Mouse (Mus musculus) forebrain, embryonic 11.5 days (tissue): ENCODE results near the gene Tceal7. TPM values are rescaled to one million over a fixed set of nuclear protein-coding genes. Genes with fewer than 3 reads are reported as not detected.

Source experiments
- ATAC-seq: fragments of 200-750 bp; cut with Nextera tagmentation; replicated peaks from 2 replicates; pipeline ENCODE4 v1.8.0; 2017; ENCODE audit warnings: moderate TSS enrichment; ENCODE audit not compliant: low FRiP score
- DNase-seq: peaks from one replicate; pipeline ENCODE4 v3.0.0-alpha.2; 2017; ENCODE audit warnings: low spot score
- H3K27ac ChIP-seq: fragments of 300-500 bp; sonication (generic); 2 replicates; pipeline ENCODE4 v1.5.1; 2014; ENCODE audit warnings: low read depth, low read length
- H3K27me3 ChIP-seq: fragments of 300-500 bp; sonication (generic); 2 replicates; pipeline ENCODE4 v1.6.1; 2014; ENCODE audit warnings: mild to moderate bottlenecking, low read length, mixed read lengths; ENCODE audit not compliant: control insufficient read depth, insufficient read depth
- H3K36me3 ChIP-seq: fragments of 300-500 bp; sonication (generic); 2 replicates; pipeline ENCODE4 v1.6.1; 2014; ENCODE audit warnings: mild to moderate bottlenecking, low read length, moderate library complexity, mixed read lengths; ENCODE audit not compliant: control insufficient read depth, insufficient read depth
- H3K4me1 ChIP-seq: fragments of 300-500 bp; sonication (generic); replicated peaks from 2 replicates; pipeline ENCODE4 v1.6.1; 2014; ENCODE audit warnings: low read length, mixed read lengths; ENCODE audit not compliant: control insufficient read depth, insufficient read depth
- H3K4me2 ChIP-seq: fragments of 300-500 bp; sonication (generic); 2 replicates; pipeline ENCODE4 v1.6.1; 2014; ENCODE audit warnings: low read depth, mild to moderate bottlenecking, low read length, moderate library complexity, mixed read lengths; ENCODE audit not compliant: severe bottlenecking
- H3K4me3 ChIP-seq: fragments of 300-500 bp; sonication (generic); 2 replicates; pipeline ENCODE4 v1.5.1; 2014; ENCODE audit warnings: low read depth, low read length
- H3K9ac ChIP-seq: fragments of 300-500 bp; sonication (generic); 2 replicates; pipeline ENCODE4 v1.6.1; 2014; ENCODE audit warnings: low read length
- H3K9me3 ChIP-seq: fragments of 300-500 bp; sonication (generic); 2 replicates; pipeline ENCODE4 v1.6.1; 2016; ENCODE audit warnings: low read length, mixed read lengths; ENCODE audit not compliant: control insufficient read depth
- WGBS: fragments of 180-500 bp; shearing (Covaris S2); extraction: QIAGEN DNeasy Blood & Tissue Kit; methylation state at CpG from one replicate; pipeline ENCODE4 v1.1.7; 2014; 5-methylcytosine and 5-hydroxymethylcytosine counted together
- polyA plus RNA-seq: library from polyadenylated mRNA; unstranded; fragments of >200 nt; fragmentation: Nextera tagmentation; extraction: Ambion mirVana; gene quantifications from 2 replicates; pipeline ENCODE4 v1.2.1, GENCODE M21; 2014

Gene Tceal7
- polyA plus RNA-seq, 1 experiment from 2014 or later: 1.2 TPM

DNA sequence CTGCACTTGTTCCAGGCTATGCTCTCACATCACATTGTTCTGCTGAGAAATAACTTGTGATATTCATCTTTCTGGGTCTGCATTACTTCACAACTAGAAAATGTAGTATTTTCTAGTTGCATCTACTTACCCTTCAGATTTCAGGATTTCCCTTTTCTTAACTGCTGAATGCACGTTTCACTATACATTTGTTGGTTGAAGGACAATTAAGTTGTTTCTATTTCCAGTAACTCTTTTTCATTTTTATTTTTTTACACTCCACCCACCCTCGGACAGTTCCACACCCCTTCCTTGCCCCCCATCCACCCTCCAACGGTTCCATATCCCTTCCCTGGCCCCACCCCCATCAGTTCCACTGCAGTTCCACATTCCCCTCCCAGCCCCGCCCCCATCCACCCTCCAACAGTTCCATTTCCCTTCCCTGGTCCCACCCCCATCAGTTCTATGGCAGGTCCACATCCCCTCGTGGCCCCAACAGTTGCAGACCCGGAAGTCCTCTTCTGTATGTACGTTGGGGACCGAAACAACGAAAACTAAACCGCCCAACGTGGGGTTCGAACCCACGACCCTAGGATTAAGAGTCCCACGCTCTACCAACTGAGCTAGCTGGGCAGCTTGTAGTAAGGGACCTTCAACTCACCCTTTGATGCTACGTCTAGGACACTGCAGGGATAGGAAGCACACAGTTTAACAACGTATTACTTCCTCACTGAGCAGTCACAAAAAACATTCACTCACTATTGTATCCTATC, 19.2 kb upstream of the Tceal7 start:
- ATAC-seq (no peak), DNase-seq (no peak)
- H3K4me3 ChIP-seq: no peak overlapping the region
- H3K9me3 ChIP-seq: no peaks in the 10 kb centered on the region; the same call in 1 of the 2 replicates
- H3K27me3 ChIP-seq: no peaks in the 10 kb centered on the region
- no peak overlapping the region for H3K27ac ChIP-seq
- no peak overlapping the region for H3K9ac ChIP-seq
- H3K4me1 ChIP-seq: no peaks in the 10 kb centered on the region
- WGBS: 73% methylated on average over 16 of the region's 16 CpGs
- H3K36me3 ChIP-seq: no peaks in the 10 kb centered on the region
- no peak overlapping the region for H3K4me2 ChIP-seq

DNA sequence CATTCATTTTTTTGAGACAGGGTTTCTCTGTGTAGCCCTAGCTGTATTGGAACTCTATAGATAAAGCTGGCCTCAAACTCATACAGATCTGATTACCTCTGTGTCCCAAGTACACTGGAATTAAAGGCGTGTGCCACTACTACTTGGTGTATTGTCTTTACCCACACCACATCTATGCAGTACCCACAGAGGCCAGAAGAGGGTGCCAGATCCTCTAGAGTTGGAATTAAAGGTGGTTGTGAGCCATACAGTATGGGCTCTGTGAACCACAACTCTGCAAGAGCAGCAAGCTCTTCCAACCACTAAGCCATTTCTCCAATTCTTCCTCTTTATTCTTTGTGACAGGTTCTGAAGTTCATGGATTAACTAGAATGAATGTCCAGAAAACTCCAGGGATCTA, 17.7 kb upstream of the Tceal7 start:
- Histone ChIP-seq H3K27me3 (0 out of 2 replicates have a peak, but pooled peaks cover 2% of the 10 kb centered on the region), H3K4me3 (no peak overlapping the region), H3K36me3 (no peaks in the 10 kb centered on the region), H3K4me2 (no peak overlapping the region), H3K27ac (no peak overlapping the region), H3K9me3 (no peaks in the 10 kb centered on the region; the same call in 1 of the 2 replicates), H3K9ac (no peak overlapping the region), H3K4me1 (no peaks in the 10 kb centered on the region)
- 64% methylated on average over 1 of the region's 1 CpGs for WGBS
- ATAC-seq: no peak
- DNase-seq: peak; percentile 56

DNA sequence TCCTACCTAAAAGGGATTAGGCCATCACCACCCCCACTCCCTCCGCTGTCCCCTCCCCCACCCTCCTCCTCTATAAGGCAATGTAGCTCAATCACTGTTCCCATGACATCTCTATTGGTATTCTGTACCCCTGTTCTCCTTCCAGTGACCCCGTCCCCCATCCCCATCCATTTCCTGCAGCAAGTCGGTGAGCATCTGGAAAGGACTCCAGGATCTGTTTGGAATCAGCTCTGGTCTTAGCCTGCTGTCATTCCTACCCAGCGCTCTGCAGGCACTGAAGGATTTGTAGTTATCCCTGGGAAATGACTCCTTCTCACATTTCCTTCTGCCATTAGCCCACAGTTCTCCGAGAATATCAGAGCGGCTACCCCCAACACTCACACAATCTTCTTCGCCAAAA, 11.3 kb upstream of the Tceal7 start:
- peak overlapping the region; percentile 36 for H3K4me3 ChIP-seq
- H3K9me3 ChIP-seq: no peaks in the 10 kb centered on the region
- no peak overlapping the region for H3K27ac ChIP-seq
- no peaks in the 10 kb centered on the region for H3K36me3 ChIP-seq
- ATAC-seq (peak; percentile 27; the same call in 1 of the 2 replicates), DNase-seq (no peak)
- peak overlapping the region; percentile 52 for H3K4me2 ChIP-seq
- peak overlapping the region; percentile 20; the same call in 1 of the 2 replicates for H3K9ac ChIP-seq
- H3K27me3 ChIP-seq: peaks cover 7% of the 10 kb centered on the region; the same call in 1 of the 2 replicates
- WGBS: 27% methylated on average over 7 of the region's 7 CpGs
- H3K4me1 ChIP-seq: no peaks in the 10 kb centered on the region

DNA sequence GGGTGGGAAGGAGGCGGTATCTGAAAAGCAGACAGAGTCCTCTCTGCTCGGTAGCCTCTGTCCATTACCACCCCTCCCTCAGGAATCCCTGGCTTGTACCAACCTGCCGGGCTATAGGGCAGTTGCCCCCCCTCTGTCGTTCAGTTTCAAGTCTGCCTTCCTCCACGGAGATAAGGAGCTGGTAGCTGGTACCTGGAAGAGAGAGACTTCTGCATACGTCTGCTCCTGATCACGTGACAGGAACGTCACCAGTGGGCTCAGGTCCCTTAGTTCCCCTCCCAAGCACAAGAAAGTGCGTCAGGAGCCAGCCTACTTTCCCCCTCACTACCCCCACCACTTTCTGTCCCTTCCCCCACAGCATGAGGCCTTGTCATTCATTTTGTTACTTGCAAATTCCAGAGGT, 10.9 kb upstream of the Tceal7 start, which contains the start of gene Tceal5:
Gene Tceal5, minus strand, starts transcription at position 213 of the 403 bp plus-strand sequence.
- peak within 1 kb of the TSS; percentile 52 for H3K4me2 ChIP-seq
- peaks cover 7% of the 10 kb centered on the region; the same call in 1 of the 2 replicates for H3K27me3 ChIP-seq
- DNase-seq (peak; percentile 54), ATAC-seq (peak; percentile 58)
- H3K9ac ChIP-seq: peak within 1 kb of the TSS; percentile 20; the same call in 1 of the 2 replicates
- peak within 1 kb of the TSS; percentile 36 for H3K4me3 ChIP-seq
- WGBS: 27% methylated on average over 9 of the region's 9 CpGs
- no peak within 1 kb of the TSS for H3K27ac ChIP-seq
- no peaks in the 10 kb centered on the region for H3K4me1 ChIP-seq
- H3K36me3 ChIP-seq: no peaks in the 10 kb centered on the region
- H3K9me3 ChIP-seq: no peaks in the 10 kb centered on the region

DNA sequence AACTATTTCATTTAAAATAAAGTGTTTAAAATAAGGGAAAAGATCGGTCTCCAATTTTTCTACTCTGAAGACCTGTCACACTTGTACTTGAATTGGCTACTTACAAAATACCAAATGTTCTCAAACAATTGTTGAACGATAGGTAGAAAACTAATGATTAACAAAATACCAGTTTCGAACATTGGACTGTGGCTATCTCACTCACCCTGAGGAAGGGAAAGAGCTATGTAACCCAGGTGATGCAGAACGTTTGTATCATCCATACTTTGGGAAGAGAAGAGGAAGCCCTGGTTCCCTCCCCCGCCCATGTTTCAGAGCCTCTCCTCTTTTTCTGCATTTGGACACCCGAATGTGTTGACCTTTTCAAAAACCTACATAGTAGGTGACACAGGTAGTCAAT, 10.2 kb upstream of the Tceal7 start:
- H3K4me3 ChIP-seq: no peak overlapping the region
- 80% methylated on average over 6 of the region's 6 CpGs for WGBS
- H3K9ac ChIP-seq: no peak overlapping the region
- H3K4me2 ChIP-seq: no peak overlapping the region
- H3K27me3 ChIP-seq: peaks cover 7% of the 10 kb centered on the region; the same call in 1 of the 2 replicates
- DNase-seq (no peak), ATAC-seq (no peak)
- H3K27ac ChIP-seq: no peak overlapping the region
- H3K36me3 ChIP-seq: no peaks in the 10 kb centered on the region
- H3K4me1 ChIP-seq: no peaks in the 10 kb centered on the region
- no peaks in the 10 kb centered on the region for H3K9me3 ChIP-seq

DNA sequence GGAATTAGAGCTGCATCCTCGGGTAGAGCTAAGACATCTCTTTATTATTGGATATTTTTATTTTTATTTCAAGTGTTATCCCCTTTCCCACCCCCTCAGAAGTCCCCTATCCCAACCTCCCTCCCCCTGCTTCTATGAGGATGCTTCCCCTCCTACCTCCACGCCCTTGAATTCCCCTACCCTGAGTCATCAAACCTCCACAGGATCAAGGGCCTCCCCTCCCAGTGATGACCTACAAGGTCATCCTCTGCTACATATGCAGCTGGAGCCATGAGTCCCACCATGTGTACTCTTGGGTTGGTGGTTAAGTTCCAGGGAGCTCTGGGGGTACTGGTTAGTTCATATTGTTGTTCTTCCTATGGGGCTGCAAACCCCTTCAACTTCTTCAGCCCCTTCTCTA, 1.2 kb upstream of the Tceal7 start:
- Histone ChIP-seq H3K36me3 (no peaks in the 10 kb centered on the region), H3K4me2 (no peak overlapping the region), H3K4me1 (no peaks in the 10 kb centered on the region), H3K9ac (no peak overlapping the region), H3K4me3 (no peak overlapping the region), H3K27me3 (no peaks in the 10 kb centered on the region), H3K27ac (no peak overlapping the region), H3K9me3 (no peaks in the 10 kb centered on the region)
- DNase-seq: no peak
- 64% methylated on average over 2 of the region's 2 CpGs for WGBS
- ATAC-seq: no peak

DNA sequence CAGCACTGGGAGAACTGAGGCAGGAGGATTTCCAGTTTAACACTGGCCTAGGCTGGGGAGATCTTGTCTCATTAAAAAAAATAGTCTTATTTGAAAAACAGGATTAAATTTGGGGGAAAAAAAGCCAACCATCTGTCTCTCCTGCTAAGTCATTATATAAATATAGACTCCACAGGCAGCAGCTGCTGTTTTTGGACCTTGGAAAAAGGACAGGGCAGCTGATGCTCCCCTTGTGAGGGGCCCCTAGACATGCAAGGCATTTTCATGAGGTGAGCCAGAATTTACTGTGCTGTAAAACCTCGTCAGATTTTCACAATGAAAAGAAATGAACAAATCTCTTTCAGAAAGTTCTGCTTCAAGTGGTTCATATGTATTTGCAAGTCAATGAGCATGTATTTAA, 1.7 kb downstream of the Tceal7 start:
- no peaks in the 10 kb centered on the region for H3K9me3 ChIP-seq
- H3K27ac ChIP-seq: no peak overlapping the region
- no peak overlapping the region for H3K4me3 ChIP-seq
- no peaks in the 10 kb centered on the region for H3K4me1 ChIP-seq
- H3K36me3 ChIP-seq: no peaks in the 10 kb centered on the region
- no peaks in the 10 kb centered on the region for H3K27me3 ChIP-seq
- ATAC-seq: no peak
- 72% methylated on average over 1 of the region's 1 CpGs for WGBS
- no peak overlapping the region for H3K9ac ChIP-seq
- H3K4me2 ChIP-seq: no peak overlapping the region
- DNase-seq: no peak

DNA sequence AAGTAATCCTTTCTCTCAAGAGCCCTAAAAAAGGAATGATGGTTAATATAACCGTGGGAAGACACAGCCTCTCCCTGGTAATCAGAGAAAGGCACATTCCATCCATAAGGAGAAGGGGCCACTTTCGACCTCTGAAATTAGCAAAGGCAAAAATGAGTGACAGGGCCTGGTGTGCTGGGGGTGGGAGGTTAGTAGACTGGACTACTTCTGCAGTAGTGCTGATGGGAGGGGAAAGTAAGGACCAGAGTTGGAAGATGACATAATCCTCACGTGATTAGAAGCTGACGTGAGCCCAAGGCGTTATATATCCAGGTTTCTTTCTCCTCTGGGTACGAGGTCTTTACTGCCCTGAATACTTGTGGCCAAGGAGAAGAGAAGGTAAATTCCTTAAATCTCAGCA, 9.1 kb downstream of the Tceal7 start:
- ATAC-seq (no peak), DNase-seq (no peak)
- no peak overlapping the region for H3K4me2 ChIP-seq
- H3K36me3 ChIP-seq: no peaks in the 10 kb centered on the region
- no peak overlapping the region for H3K4me3 ChIP-seq
- H3K27me3 ChIP-seq: no peaks in the 10 kb centered on the region
- no peaks in the 10 kb centered on the region for H3K9me3 ChIP-seq
- no peaks in the 10 kb centered on the region for H3K4me1 ChIP-seq
- WGBS: 78% methylated on average over 6 of the region's 6 CpGs
- H3K9ac ChIP-seq: no peak overlapping the region
- H3K27ac ChIP-seq: no peak overlapping the region

DNA sequence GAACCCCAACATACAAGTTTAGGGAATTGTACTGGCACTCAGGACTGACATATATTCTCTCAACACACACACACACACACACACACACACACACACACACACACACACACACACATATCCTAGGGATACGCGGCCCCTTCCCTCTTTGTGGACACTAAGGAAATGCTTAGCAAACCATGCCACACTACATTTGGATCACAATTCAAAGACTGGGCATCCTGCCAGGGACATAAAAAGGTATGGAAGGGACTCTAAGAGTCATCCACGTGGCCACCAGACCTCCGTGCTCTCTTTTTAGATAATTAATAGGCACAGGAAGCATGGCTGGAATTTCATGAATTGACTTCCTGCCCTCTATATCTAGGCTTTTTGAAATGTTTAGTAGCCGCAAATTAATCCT, 13.2 kb downstream of the Tceal7 start:
- 86% methylated on average over 5 of the region's 5 CpGs for WGBS
- Histone ChIP-seq H3K27ac (no peak overlapping the region), H3K9ac (no peak overlapping the region), H3K9me3 (no peaks in the 10 kb centered on the region), H3K36me3 (no peaks in the 10 kb centered on the region), H3K4me3 (no peak overlapping the region), H3K4me1 (no peaks in the 10 kb centered on the region), H3K27me3 (no peaks in the 10 kb centered on the region; the same call in 1 of the 2 replicates), H3K4me2 (no peak overlapping the region)
- DNase-seq (no peak), ATAC-seq (no peak)
